Comparison of ENCODE assay signal across 22 mouse cellular contexts in genomic region chr13:81370196-81370595, GRCm38 (mm10).
"Had no signal": no experiment of that assay in that cellular context is flagged by ENCODE, and none has a peak within 500 bp of the region (broad histone marks: within the 10 kb centered on the region; RNA-seq: fewer than 3 reads in every experiment).

No protein-coding gene starts in this region.

- H3K36me3 ChIP-seq: heart, embryonic 13.5 days; heart, embryonic 15.5 days; hindbrain, embryonic 13.5 days; kidney, embryonic 15.5 days; limb, embryonic 13.5 days; limb, embryonic 15.5 days; liver, embryonic 12.5 days had no signal

- H3K9me3 ChIP-seq: heart, embryonic 13.5 days; heart, embryonic 15.5 days; hindbrain, embryonic 13.5 days; kidney, embryonic 15.5 days; limb, embryonic 13.5 days; limb, embryonic 15.5 days; liver, embryonic 12.5 days had no signal

- ATAC-seq: hindbrain, embryonic 16.5 days; liver, embryonic 12.5 days had no signal

- H3K4me1 ChIP-seq: hindbrain, embryonic 13.5 days; kidney, embryonic 15.5 days; limb, embryonic 13.5 days; limb, embryonic 15.5 days; liver, embryonic 12.5 days had no signal

- H3K4me2 ChIP-seq: heart, embryonic 11.5 days; heart, embryonic 13.5 days; heart, embryonic 15.5 days; hindbrain, embryonic 13.5 days; kidney, embryonic 15.5 days; limb, embryonic 13.5 days; limb, embryonic 15.5 days; liver, embryonic 12.5 days had no signal

- H3K27me3 ChIP-seq: heart, embryonic 13.5 days; heart, embryonic 15.5 days; hindbrain, embryonic 13.5 days; kidney, embryonic 15.5 days; limb, embryonic 13.5 days; limb, embryonic 15.5 days; liver, embryonic 12.5 days had no signal

- H3K9ac ChIP-seq: heart, embryonic 13.5 days; heart, embryonic 15.5 days; hindbrain, embryonic 13.5 days; kidney, embryonic 15.5 days; limb, embryonic 13.5 days; limb, embryonic 15.5 days; liver, embryonic 12.5 days; liver, embryonic 14.5 days had no signal

- H3K27ac ChIP-seq: heart, embryonic 13.5 days; heart, embryonic 15.5 days; hindbrain, embryonic 13.5 days; kidney, embryonic 15.5 days; kidney, postnatal 0 days; limb, embryonic 13.5 days; limb, embryonic 15.5 days; liver, embryonic 12.5 days; liver, embryonic 14.5 days had no signal

- DNase-seq: gastrocnemius, postnatal 14 days; gastrocnemius, postnatal 36 days; heart, adult 11 months; heart, adult 2 months; heart, postnatal 14 days; heart, postnatal 36 days; kidney, adult 11 months; kidney, postnatal 14 days; layer of hippocampus, adult 9-11 months; layer of hippocampus, postnatal 36 days; left cerebral cortex, postnatal 4 days had no signal

- H3K4me3 ChIP-seq: heart, adult 2 months; heart, embryonic 13.5 days; heart, embryonic 15.5 days; hindbrain, embryonic 13.5 days; kidney, embryonic 15.5 days; limb, embryonic 13.5 days; limb, embryonic 15.5 days; liver, embryonic 12.5 days had no signal
